Mouse (Mus musculus) liver, embryonic 15.5 days (tissue): ENCODE data around the gene Saal1. TPM values are rescaled to one million over a fixed set of nuclear protein-coding genes. Genes with fewer than 3 reads are reported as not detected.
"Not testable (repeated sequence)": the region's sequence is repeated elsewhere in the genome, so short reads cannot be mapped to it uniquely, and the experiment has no call there.

Source experiments
- ATAC-seq: fragments of 200-750 bp; cut with Nextera tagmentation; 2 replicates; pipeline ENCODE4 v1.8.0; 2017; ENCODE audit warnings: moderate number of reproducible peaks, mild to moderate bottlenecking, moderate library complexity; ENCODE audit not compliant: insufficient read depth
- H3K27ac ChIP-seq: fragments of 300-500 bp; sonication (generic); replicated peaks from 2 replicates; pipeline ENCODE4 v1.5.1; 2015; ENCODE audit warnings: mild to moderate bottlenecking, inconsistent platforms
- H3K27me3 ChIP-seq: fragments of 300-500 bp; sonication (generic); 2 replicates; pipeline ENCODE4 v1.6.1; 2015; ENCODE audit warnings: mild to moderate bottlenecking, inconsistent platforms
- H3K36me3 ChIP-seq: fragments of 300-500 bp; sonication (generic); replicated peaks from 2 replicates; pipeline ENCODE4 v1.6.1; 2015; ENCODE audit warnings: moderate library complexity, mild to moderate bottlenecking, inconsistent platforms
- H3K4me1 ChIP-seq: fragments of 300-500 bp; sonication (generic); replicated peaks from 2 replicates; pipeline ENCODE4 v1.6.1; 2015; ENCODE audit warnings: inconsistent platforms
- H3K4me2 ChIP-seq: fragments of 300-500 bp; sonication (generic); 2 replicates; pipeline ENCODE4 v1.6.1; 2015; ENCODE audit warnings: moderate library complexity, mild to moderate bottlenecking, inconsistent platforms
- H3K4me3 ChIP-seq: fragments of 300-500 bp; sonication (generic); replicated peaks from 2 replicates; pipeline ENCODE4 v1.5.1; 2015; ENCODE audit warnings: mild to moderate bottlenecking, inconsistent platforms
- H3K9ac ChIP-seq: fragments of 300-500 bp; sonication (generic); 2 replicates; pipeline ENCODE4 v1.6.1; 2015; ENCODE audit warnings: moderate library complexity, mild to moderate bottlenecking, inconsistent platforms
- H3K9me3 ChIP-seq: fragments of 300-500 bp; sonication (generic); replicated peaks from 2 replicates; pipeline ENCODE4 v1.6.1; 2016; ENCODE audit warnings: inconsistent platforms
- WGBS: fragments of 180-500 bp; shearing (Covaris S2); methylation state at CpG from one replicate; pipeline ENCODE4 v1.1.7; 2015; ENCODE audit warnings: mixed read lengths; ENCODE audit not compliant: insufficient replicate concordance; 5-methylcytosine and 5-hydroxymethylcytosine counted together
- polyA plus RNA-seq: library from polyadenylated mRNA; unstranded; fragments of >200 nt; fragmentation: Nextera tagmentation; extraction: Ambion mirVana; gene quantifications from 2 replicates; pipeline ENCODE4 v1.2.1, GENCODE M21; 2015

The Saal1 gene
- polyA plus RNA-seq, 1 experiment from 2014 or later, result 11.4 TPM

- Histone ChIP-seq H3K9ac (no peak overlapping the region), H3K27me3 (no peaks in the 10 kb centered on the region), H3K27ac (no peak overlapping the region), H3K36me3 (peaks cover 38% of the 10 kb centered on the region), H3K9me3 (no peaks in the 10 kb centered on the region), H3K4me2 (no peak overlapping the region), H3K4me1 (no peaks in the 10 kb centered on the region), H3K4me3 (no peak overlapping the region)
- 63% methylated on average over 5 of the region's 5 CpGs for WGBS
- ATAC-seq, result no peak
Measured at GRCm38 (mm10) chr7:46686827-46687226, 23.7 kb downstream of the Saal1 start.

- Histone ChIP-seq H3K4me2 (no peak overlapping the region), H3K27me3 (no peaks in the 10 kb centered on the region), H3K27ac (no peak overlapping the region), H3K9ac (no peak overlapping the region), H3K4me3 (no peak overlapping the region), H3K4me1 (no peaks in the 10 kb centered on the region), H3K9me3 (no peaks in the 10 kb centered on the region), H3K36me3 (no peaks in the 10 kb centered on the region)
- no peak for ATAC-seq
Measured at GRCm38 (mm10) chr7:46680732-46681131, 29.7 kb downstream of the Saal1 start.

GRCm38 (mm10) chr7:46679044-46679443 lies 31.4 kb downstream of the Saal1 start:
- not testable (repeated sequence) for H3K27me3 ChIP-seq, H3K27ac ChIP-seq, H3K36me3 ChIP-seq, H3K4me2 ChIP-seq, H3K9me3 ChIP-seq, H3K4me3 ChIP-seq, ATAC-seq, H3K9ac ChIP-seq, H3K4me1 ChIP-seq
- WGBS, result 64% methylated on average over 7 of the region's 7 CpGs

GRCm38 (mm10) chr7:46678417-46678816 lies 32.1 kb downstream of the Saal1 start:
- H3K4me3 ChIP-seq, result no peak overlapping the region
- no peaks in the 10 kb centered on the region for H3K9me3 ChIP-seq
- H3K4me1 ChIP-seq, result no peaks in the 10 kb centered on the region
- H3K4me2 ChIP-seq, result no peak overlapping the region
- no peak for ATAC-seq
- 42% methylated on average over 3 of the region's 3 CpGs for WGBS
- no peak overlapping the region for H3K9ac ChIP-seq
- H3K27me3 ChIP-seq, result 0 out of 2 replicates have a peak, but pooled peaks cover 3% of the 10 kb centered on the region
- no peak overlapping the region for H3K27ac ChIP-seq
- H3K36me3 ChIP-seq, result no peaks in the 10 kb centered on the region

GRCm38 (mm10) chr7:46676808-46677360 lies 33.6 kb downstream of the Saal1 start:
- no peak for ATAC-seq
- 55% methylated on average over 5 of the region's 5 CpGs for WGBS
- Histone ChIP-seq H3K4me1 (no peaks in the 10 kb centered on the region), H3K27me3 (peaks cover 3% of the 10 kb centered on the region; the same call in 1 of the 2 replicates), H3K9me3 (no peaks in the 10 kb centered on the region), H3K4me2 (no peak overlapping the region), H3K27ac (no peak overlapping the region), H3K4me3 (no peak overlapping the region), H3K9ac (no peak overlapping the region), H3K36me3 (no peaks in the 10 kb centered on the region)

- H3K36me3 ChIP-seq, result no peaks in the 10 kb centered on the region
- WGBS, result 31% methylated on average over 8 of the region's 8 CpGs
- no peak for ATAC-seq
Measured at GRCm38 (mm10) chr7:46675886-46676285, 34.6 kb downstream of the Saal1 start.

GRCm38 (mm10) chr7:46675061-46675460 lies 35.4 kb downstream of the Saal1 start:
- Histone ChIP-seq H3K27ac (no peak overlapping the region), H3K4me2 (no peak overlapping the region), H3K9ac (no peak overlapping the region), H3K4me1 (no peaks in the 10 kb centered on the region), H3K4me3 (no peak overlapping the region), H3K27me3 (peaks cover 3% of the 10 kb centered on the region; the same call in 1 of the 2 replicates), H3K36me3 (no peaks in the 10 kb centered on the region), H3K9me3 (no peaks in the 10 kb centered on the region)
- WGBS, result 69% methylated on average over 7 of the region's 7 CpGs
- no peak for ATAC-seq

More at GRCm38 (mm10) chr7:46675886-46676285, 34.6 kb downstream of the Saal1 start:
- H3K27me3 ChIP-seq, result peaks cover 3% of the 10 kb centered on the region; the same call in 1 of the 2 replicates
- H3K4me1 ChIP-seq, result no peaks in the 10 kb centered on the region
- no peak overlapping the region for H3K27ac ChIP-seq
- H3K9me3 ChIP-seq, result no peaks in the 10 kb centered on the region
- no peak overlapping the region for H3K9ac ChIP-seq
- no peak overlapping the region for H3K4me3 ChIP-seq
- no peak overlapping the region for H3K4me2 ChIP-seq

- WGBS, result 33% methylated on average over 10 of the region's 10 CpGs
- H3K9me3 ChIP-seq, result no peaks in the 10 kb centered on the region
- ATAC-seq, result no peak
- H3K36me3 ChIP-seq, result no peaks in the 10 kb centered on the region
- H3K4me2 ChIP-seq, result no peak within 1 kb of the TSS
- no peaks in the 10 kb centered on the region for H3K4me1 ChIP-seq
- H3K27me3 ChIP-seq, result peaks cover 23% of the 10 kb centered on the region
- H3K9ac ChIP-seq, result no peak within 1 kb of the TSS
- no peak within 1 kb of the TSS for H3K4me3 ChIP-seq
- no peak within 1 kb of the TSS for H3K27ac ChIP-seq
Measured at GRCm38 (mm10) chr7:46672160-46672672, 38.3 kb downstream of the Saal1 start, which contains the start of gene Tph1. Gene Tph1 (minus strand): TSS chr7:46672537.

GRCm38 (mm10) chr7:46667256-46667655 lies 43.2 kb downstream of the Saal1 start:
- Histone ChIP-seq H3K4me1 (no peaks in the 10 kb centered on the region), H3K9ac (no peak overlapping the region), H3K9me3 (no peaks in the 10 kb centered on the region), H3K36me3 (no peaks in the 10 kb centered on the region), H3K27ac (no peak overlapping the region), H3K4me2 (peak overlapping the region; percentile 7; the same call in 1 of the 2 replicates), H3K4me3 (no peak overlapping the region), H3K27me3 (peaks cover 47% of the 10 kb centered on the region)
- ATAC-seq, result no peak
- WGBS, result 2% methylated on average over 21 of the region's 21 CpGs

- H3K27ac ChIP-seq, result no peak overlapping the region
- no peaks in the 10 kb centered on the region for H3K4me1 ChIP-seq
- H3K36me3 ChIP-seq, result no peaks in the 10 kb centered on the region
- ATAC-seq, result no peak
- H3K9ac ChIP-seq, result no peak overlapping the region
- no peak overlapping the region for H3K4me3 ChIP-seq
- 20% methylated on average over 9 of the region's 9 CpGs for WGBS
- peaks cover 50% of the 10 kb centered on the region for H3K27me3 ChIP-seq
- H3K4me2 ChIP-seq, result no peak overlapping the region
- no peaks in the 10 kb centered on the region for H3K9me3 ChIP-seq
Measured at GRCm38 (mm10) chr7:46665236-46665635, 45.2 kb downstream of the Saal1 start.

GRCm38 (mm10) chr7:46661591-46662090 lies 48.8 kb downstream of the Saal1 start:
- no peaks in the 10 kb centered on the region for H3K9me3 ChIP-seq
- H3K27ac ChIP-seq, result no peak overlapping the region
- H3K4me2 ChIP-seq, result no peak overlapping the region
- no peak overlapping the region for H3K4me3 ChIP-seq
- no peaks in the 10 kb centered on the region for H3K36me3 ChIP-seq
- 61% methylated on average over 18 of the region's 18 CpGs for WGBS
- no peak overlapping the region for H3K9ac ChIP-seq
- no peaks in the 10 kb centered on the region for H3K4me1 ChIP-seq
- H3K27me3 ChIP-seq, result peaks cover 24% of the 10 kb centered on the region
- ATAC-seq, result no peak

GRCm38 (mm10) chr7:46652279-46652678 lies 58.2 kb downstream of the Saal1 start:
- Histone ChIP-seq H3K4me2 (no peak overlapping the region), H3K36me3 (no peaks in the 10 kb centered on the region), H3K27ac (no peak overlapping the region), H3K27me3 (peaks cover 3% of the 10 kb centered on the region; the same call in 1 of the 2 replicates), H3K9ac (no peak overlapping the region), H3K4me1 (no peaks in the 10 kb centered on the region), H3K9me3 (no peaks in the 10 kb centered on the region), H3K4me3 (no peak overlapping the region)
- WGBS, result 21% methylated on average over 2 of the region's 2 CpGs
- ATAC-seq, result no peak
